Mouse (Mus musculus) gastrocnemius, postnatal 36 days (tissue): ENCODE measurements around the gene Nufip2. TPM values are rescaled to one million over a fixed set of nuclear protein-coding genes. Genes with fewer than 3 reads are reported as not detected.
"Not testable (repeated sequence)": the region's sequence is repeated elsewhere in the genome, so short reads cannot be mapped to it uniquely, and the experiment has no call there.

Experiments used
- DNase-seq, 2 experiments: peaks; one replicate each; pipeline ENCODE4 v3.0.0; 2022
- intact Hi-C: fragments of 180-260 bp; cut with DNase I; formaldehyde crosslinking; loops from one replicate; pipeline ENCODE4 v1.15.1; 2025
- total RNA-seq, 2 experiments: library from RNA; stranded (reverse); gene quantifications; 2 replicates each; pipeline ENCODE4 v1.2.3; 2021

The Nufip2 gene
- total RNA-seq, 2 experiments from 2014 or later, result 31.2 to 35.4 TPM

- no peak for DNase-seq
- intact Hi-C loops, result no loop called here
Measured at GRCm38 (mm10) chr11:77693026-77693425, 7.1 kb downstream of the Nufip2 start.

- intact Hi-C loops, result no loop called here
- no peak for DNase-seq
Measured at GRCm38 (mm10) chr11:77697232-77697631, 11.3 kb downstream of the Nufip2 start.

- no peak for DNase-seq
- intact Hi-C loops, result no loop called here
Measured at GRCm38 (mm10) chr11:77705920-77706319, 20.0 kb downstream of the Nufip2 start.

GRCm38 (mm10) chr11:77709039-77709438 is 23.1 kb downstream of the Nufip2 start:
- intact Hi-C loops, result no loop called here
- DNase-seq, result no peak

GRCm38 (mm10) chr11:77713736-77714135 is 27.8 kb downstream of the Nufip2 start:
- no peak for DNase-seq
- intact Hi-C loops, result no loop called here

GRCm38 (mm10) chr11:77719055-77719454 is 33.1 kb downstream of the Nufip2 start:
- no peak for DNase-seq
- intact Hi-C loops, result no loop called here

GRCm38 (mm10) chr11:77721389-77721788 is 35.4 kb downstream of the Nufip2 start:
- DNase-seq, result no peak
- intact Hi-C loops, result no loop called here

GRCm38 (mm10) chr11:77724766-77725165 is 38.8 kb downstream of the Nufip2 start:
- intact Hi-C loops, result no loop called here
- no peak for DNase-seq

GRCm38 (mm10) chr11:77725183-77725582 is 39.2 kb downstream of the Nufip2 start, which contains the start of gene Cryba1:
Cryba1 (minus strand) TSS chr11:77725283.
- intact Hi-C loops, result no loop called here
- DNase-seq, result no peak

GRCm38 (mm10) chr11:77728587-77728986 is 42.6 kb downstream of the Nufip2 start:
- no peak for DNase-seq
- intact Hi-C loops, result no loop called here

- peak; percentile 76 to 83 for DNase-seq
- intact Hi-C loops, result loop anchor here (5.0 kb wide), 1 partner anchor 235 kb away; no protein-coding TSS in a partner anchor
Measured at GRCm38 (mm10) chr11:77737289-77737688, 51.3 kb downstream of the Nufip2 start.

GRCm38 (mm10) chr11:77738555-77738954 is 52.6 kb downstream of the Nufip2 start:
- DNase-seq, result no peak
- intact Hi-C loops, result loop anchor here (5.0 kb wide), 1 partner anchor 234 kb away; no protein-coding TSS in a partner anchor

GRCm38 (mm10) chr11:77743966-77744365 is 58.0 kb downstream of the Nufip2 start:
- intact Hi-C loops, result no loop called here
- DNase-seq, result no peak

- intact Hi-C loops, result no loop called here
- DNase-seq, result no peak
Measured at GRCm38 (mm10) chr11:77746652-77747051, 60.7 kb downstream of the Nufip2 start.

- DNase-seq, intact Hi-C loops: not testable (repeated sequence)
Measured at GRCm38 (mm10) chr11:77747103-77747502, 61.1 kb downstream of the Nufip2 start.

- intact Hi-C loops, result no loop called here
Measured at GRCm38 (mm10) chr11:77748996-77749395, 63.0 kb downstream of the Nufip2 start.

GRCm38 (mm10) chr11:77752525-77752924 is 66.6 kb downstream of the Nufip2 start:
- intact Hi-C loops, result no loop called here
- no peak for DNase-seq

More at GRCm38 (mm10) chr11:77748996-77749395, 63.0 kb downstream of the Nufip2 start:
- no peak for DNase-seq

- intact Hi-C loops, result no loop called here
- DNase-seq, result no peak
Measured at GRCm38 (mm10) chr11:77753469-77753868, 67.5 kb downstream of the Nufip2 start.

- intact Hi-C loops, result no loop called here
- DNase-seq, result no peak
Measured at GRCm38 (mm10) chr11:77760031-77760430, 74.1 kb downstream of the Nufip2 start.

- intact Hi-C loops, result no loop called here
- DNase-seq, result peak; percentile 76 to 82
Measured at GRCm38 (mm10) chr11:77762783-77763672, 77.1 kb downstream of the Nufip2 start, which contains the start of gene Myo18a. Myo18a (plus strand) TSS chr11:77763246.

GRCm38 (mm10) chr11:77763673-77764340 is 77.9 kb downstream of the Nufip2 start:
- DNase-seq, result no peak
- intact Hi-C loops, result loop anchor here (2.0 kb wide), 1 partner anchor 29 kb away; no protein-coding TSS in a partner anchor
